Mouse (Mus musculus): ENCODE measurements at regions not wholly inside any gene's neighbourhood (a gene's known extent, or its start where the extent isn't known, plus 50 kb on each side); places are given as distances from the start of the nearest gene placed in this dataset.

DNA sequence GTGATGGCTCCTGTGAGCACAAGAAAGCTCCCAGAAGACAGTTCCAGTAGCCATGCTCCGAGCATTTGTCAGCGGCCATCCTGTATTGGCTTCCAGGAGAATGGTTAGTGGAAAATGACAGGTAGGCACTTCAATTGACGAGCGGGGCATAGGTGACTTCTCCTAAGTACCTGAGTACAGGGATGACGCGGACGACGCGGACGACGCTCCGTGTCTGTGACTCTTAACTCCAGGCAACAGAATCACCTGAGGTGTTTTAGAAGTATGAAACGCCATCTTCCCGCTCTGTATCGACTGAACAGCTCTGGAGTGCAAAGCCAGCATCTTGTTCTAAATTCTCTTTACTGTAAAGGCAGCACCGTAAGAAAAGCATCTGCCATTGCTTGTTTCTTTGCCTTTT lies 68.4 kb upstream of the Tmco5 start:
- TF ChIP-seq CTCF (IDR thresholded peaks at IDR 0.05) (no peak), EP300 (IDR thresholded peaks at IDR 0.05) (no peak)
